Mouse (Mus musculus): ENCODE results near the gene Nanos3. TPM values are rescaled to one million over a fixed set of nuclear protein-coding genes. Genes with fewer than 3 reads are reported as not detected.

Nanos3 gene
- total RNA-seq, 2 experiments from 2014 or later, result 2.0 to 3.0 TPM

DNA sequence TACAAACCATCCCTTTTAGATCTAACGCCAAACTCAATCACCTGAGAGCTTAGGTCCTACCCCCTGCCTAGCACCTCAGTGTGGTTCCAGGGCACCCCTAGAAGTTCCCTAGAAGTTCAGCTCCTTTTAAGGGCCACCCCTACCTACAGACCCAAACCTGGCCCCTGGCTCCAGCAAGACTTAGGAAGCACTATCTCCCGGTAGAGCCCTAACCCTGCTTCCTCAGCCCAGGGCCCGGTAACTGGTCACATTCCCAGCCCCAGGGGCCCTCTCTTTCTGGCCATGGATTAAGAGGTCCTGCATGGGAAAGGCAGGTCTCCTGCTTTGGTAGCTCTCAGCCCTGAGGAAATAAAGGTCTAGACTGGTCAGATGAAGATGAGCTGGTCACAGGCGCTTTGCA is 5.1 kb downstream of the Nanos3 start:
- no peak for DNase-seq (ENCODE audit: extremely low spot score in 1 of 2, low spot score in 2 of 2)
- Histone ChIP-seq H3K27ac (no peak overlapping the region), H3K4me3 (no peak overlapping the region)
- intact Hi-C loops (cut with DNase I), result no loop called here
- TF ChIP-seq CTCF (IDR thresholded peaks at IDR 0.05), result no peak

GRCm38 (mm10) chr8:84178592-84178991 is 6.4 kb downstream of the Nanos3 start:
- Histone ChIP-seq H3K4me3 (no peak overlapping the region), H3K27ac (no peak overlapping the region)
- no peak for DNase-seq (ENCODE audit: extremely low spot score in 1 of 2, low spot score in 2 of 2)
- TF ChIP-seq CTCF (IDR thresholded peaks at IDR 0.05), result no peak
- intact Hi-C loops (cut with DNase I), result no loop called here

DNA sequence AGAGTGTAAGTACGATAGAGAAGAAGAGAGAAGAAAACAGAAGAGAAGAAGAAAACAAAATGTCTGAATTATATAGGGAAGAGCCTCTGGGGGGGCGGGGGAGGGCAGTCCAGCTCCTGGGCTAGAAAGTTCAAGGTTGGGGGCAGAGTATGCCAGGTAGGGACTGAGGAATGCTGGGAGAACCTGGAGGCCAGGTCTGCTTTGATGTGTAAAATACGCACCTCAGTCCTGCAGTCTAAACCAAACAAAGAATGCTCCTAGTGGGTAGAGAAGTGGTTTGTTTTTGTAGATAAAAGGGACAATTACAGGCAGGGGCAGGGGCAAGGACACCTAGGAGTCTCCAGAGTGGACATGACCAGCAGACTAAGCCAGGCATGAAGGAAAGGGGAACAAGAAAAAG is 7.6 kb downstream of the Nanos3 start:
- intact Hi-C loops (cut with DNase I), result no loop called here
- H3K4me3 ChIP-seq, result no peak overlapping the region
- H3K27ac ChIP-seq, result no peak overlapping the region
- no peak for DNase-seq (ENCODE audit: extremely low spot score in 1 of 2, low spot score in 2 of 2)
- TF ChIP-seq CTCF (IDR thresholded peaks at IDR 0.05), result no peak

DNA sequence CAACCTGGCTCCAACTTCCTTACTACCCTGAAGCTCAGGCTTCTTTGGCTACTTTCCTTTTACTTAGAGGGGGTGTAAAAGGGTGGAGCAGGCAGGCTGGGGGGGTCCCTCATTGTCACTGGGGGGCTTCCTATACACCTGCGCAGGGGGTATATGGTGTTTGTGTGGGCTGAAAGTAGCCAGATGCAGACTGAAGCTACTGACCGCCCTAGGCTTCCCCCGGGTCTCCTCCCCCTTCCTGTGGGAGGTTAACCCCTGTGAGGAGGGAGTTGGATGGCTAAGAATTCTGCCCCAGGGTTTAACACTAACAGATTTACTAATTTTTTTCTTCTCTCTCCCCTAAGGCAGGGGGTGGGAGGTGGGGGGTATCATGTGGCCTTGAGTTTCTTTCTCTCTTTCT is 8.5 kb downstream of the Nanos3 start:
- no peak overlapping the region for H3K4me3 ChIP-seq
- no peak overlapping the region for H3K27ac ChIP-seq
- DNase-seq (ENCODE audit: extremely low spot score in 1 of 2, low spot score in 2 of 2), result no peak
- TF ChIP-seq CTCF (IDR thresholded peaks at IDR 0.05), result no peak
- intact Hi-C loops (cut with DNase I), result no loop called here

DNA sequence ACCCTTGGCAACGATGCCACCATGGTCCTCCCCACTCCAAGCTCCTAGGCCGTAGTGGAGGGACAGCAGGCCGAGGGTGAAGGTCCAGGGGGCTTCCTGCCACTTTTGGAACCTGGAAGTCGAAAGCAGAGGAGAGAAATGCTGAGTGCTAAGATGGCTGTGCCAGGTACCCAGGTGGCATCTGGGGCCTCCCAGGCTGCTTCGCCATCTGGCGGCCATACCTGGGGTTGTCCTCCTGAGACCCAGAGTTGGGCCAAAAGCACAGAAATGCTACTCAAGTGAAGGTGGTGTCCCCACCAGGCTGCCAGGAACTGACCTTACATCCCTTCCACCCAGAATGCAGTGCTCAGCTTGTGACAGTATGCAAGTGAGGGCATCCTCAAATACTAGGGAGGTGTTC is 11.2 kb downstream of the Nanos3 start:
- TF ChIP-seq CTCF (IDR thresholded peaks at IDR 0.05), result no peak; the same call in 1 of the 2 replicates
- no peak overlapping the region for H3K27ac ChIP-seq
- no peak for DNase-seq (ENCODE audit: extremely low spot score in 1 of 2, low spot score in 2 of 2)
- H3K4me3 ChIP-seq, result no peak overlapping the region
- intact Hi-C loops (cut with DNase I), result loop anchor here (5.0 kb wide), 1 partner anchor 132 kb away; the partner anchor contains the start of genes Il27ra and Rln3

- Histone ChIP-seq H3K27ac (no peak overlapping the region), H3K4me3 (no peak overlapping the region)
- no peak for DNase-seq (ENCODE audit: extremely low spot score in 1 of 2, low spot score in 2 of 2)
- TF ChIP-seq CTCF (IDR thresholded peaks at IDR 0.05), result no peak
- intact Hi-C loops (cut with DNase I), result loop anchor here (5.0 kb wide), 1 partner anchor 128 kb away; the partner anchor contains the start of genes Il27ra and Rln3
These were observed 14.9 kb downstream of the Nanos3 start for GRCm38 (mm10) chr8:84170096-84170495.

GRCm38 (mm10) chr8:84167696-84168095 is 17.3 kb downstream of the Nanos3 start:
- DNase-seq (ENCODE audit: extremely low spot score in 1 of 2, low spot score in 2 of 2), result no peak
- Histone ChIP-seq H3K4me3 (no peak overlapping the region), H3K27ac (no peak overlapping the region)
- intact Hi-C loops (cut with DNase I), result no loop called here
- TF ChIP-seq CTCF (IDR thresholded peaks at IDR 0.05), result no peak

- no peak for DNase-seq (ENCODE audit: extremely low spot score in 1 of 2, low spot score in 2 of 2)
- TF ChIP-seq CTCF (IDR thresholded peaks at IDR 0.05), result no peak
- intact Hi-C loops (cut with DNase I), result no loop called here
- H3K4me3 ChIP-seq, result no peak overlapping the region
- H3K27ac ChIP-seq, result no peak overlapping the region
These were observed 27.4 kb downstream of the Nanos3 start for GRCm38 (mm10) chr8:84157620-84158019.

DNA sequence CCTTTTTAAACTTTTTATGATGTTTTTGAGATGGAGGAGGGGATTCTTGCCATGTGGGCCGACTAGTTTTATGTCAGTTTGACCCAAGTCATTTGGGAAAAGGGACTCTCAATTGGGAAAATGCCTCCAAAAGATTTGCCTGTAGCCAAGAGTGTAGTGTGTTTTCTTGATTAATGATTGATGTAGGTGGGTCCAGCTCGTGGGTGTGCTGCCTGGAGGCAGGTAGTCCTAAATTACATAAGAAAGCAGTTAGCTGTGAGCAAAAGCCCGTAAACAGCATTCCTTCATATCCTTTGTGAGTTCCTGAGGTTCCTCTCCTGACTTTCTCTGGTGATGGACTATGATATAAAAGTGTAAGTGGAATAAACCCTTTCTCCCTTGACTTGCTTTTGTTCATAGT is 35.8 kb downstream of the Nanos3 start:
- intact Hi-C loops (cut with DNase I), result no loop called here
- no peak for DNase-seq (ENCODE audit: extremely low spot score in 1 of 2, low spot score in 2 of 2)
- H3K4me3 ChIP-seq, result no peak overlapping the region
- TF ChIP-seq CTCF (IDR thresholded peaks at IDR 0.05), result no peak
- H3K27ac ChIP-seq, result no peak overlapping the region

DNA sequence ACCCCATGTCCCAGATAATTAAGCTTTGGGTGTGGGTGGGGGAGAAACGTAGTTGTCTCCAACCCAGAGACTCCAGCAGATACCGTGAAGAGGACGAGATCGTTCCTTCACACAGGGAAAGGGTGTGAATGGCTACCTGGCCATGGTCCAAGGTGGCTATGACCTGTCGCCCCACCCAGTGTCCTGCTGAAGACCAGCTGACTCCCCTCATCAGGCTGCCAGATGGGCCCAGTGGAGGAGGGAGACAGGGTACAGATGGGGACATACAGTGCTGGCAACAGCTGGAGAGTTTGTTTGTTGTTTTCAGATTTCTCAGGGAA is 36.5 kb downstream of the Nanos3 start:
- no peak overlapping the region for H3K27ac ChIP-seq
- TF ChIP-seq CTCF (IDR thresholded peaks at IDR 0.05), result no peak
- no peak for DNase-seq (ENCODE audit: extremely low spot score in 1 of 2, low spot score in 2 of 2)
- intact Hi-C loops (cut with DNase I), result no loop called here
- peak overlapping the region; percentile 60 for H3K4me3 ChIP-seq

- Histone ChIP-seq H3K4me3 (peak within 1 kb of the TSS; percentile 60), H3K27ac (peak within 1 kb of the TSS; percentile 88)
- DNase-seq (ENCODE audit: extremely low spot score in 1 of 2, low spot score in 2 of 2), result peak; percentile 91 to 94
- intact Hi-C loops (cut with DNase I), result no loop called here
- no peak for TF ChIP-seq CTCF (IDR thresholded peaks at IDR 0.05)
These were observed 37.1 kb downstream of the Nanos3 start, which contains the start of the genes Cc2d1a and 4930432K21Rik for GRCm38 (mm10) chr8:84147769-84148530. Cc2d1a (minus strand) TSS chr8:84147936. 4930432K21Rik (plus strand) TSS chr8:84148025.

DNA sequence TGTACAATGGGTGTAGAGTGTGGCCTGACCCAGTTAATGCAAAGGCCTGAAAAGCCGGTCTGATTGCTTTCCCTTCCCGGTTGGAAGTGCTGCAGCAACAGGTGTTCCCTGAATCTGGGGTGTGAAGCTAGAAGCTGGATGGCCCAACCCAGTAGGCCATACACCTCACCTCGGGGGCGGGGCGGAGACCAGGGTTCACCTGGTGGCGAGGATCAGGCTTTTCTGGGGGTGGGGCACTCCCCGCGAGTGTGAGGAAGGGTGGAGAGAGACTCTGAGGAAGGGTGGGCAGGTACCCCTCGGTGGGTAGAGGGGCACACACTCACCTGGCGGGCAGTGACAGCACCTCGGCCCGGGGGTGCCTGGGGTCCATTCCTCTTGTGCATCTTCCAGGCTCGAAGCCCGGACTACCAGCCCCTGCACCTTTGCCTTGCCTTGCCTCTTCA is 37.7 kb downstream of the Nanos3 start:
- peak in 1 of 2 experiments; percentile 23 for DNase-seq (ENCODE audit: extremely low spot score in 1 of 2, low spot score in 2 of 2)
- intact Hi-C loops (cut with DNase I), result no loop called here
- peak overlapping the region; percentile 88 for H3K27ac ChIP-seq
- H3K4me3 ChIP-seq, result peak overlapping the region; percentile 60
- TF ChIP-seq CTCF (IDR thresholded peaks at IDR 0.05), result no peak

Data from left cerebral cortex, adult 2 months (tissue).